Mouse (Mus musculus) left cerebral cortex, adult 11 months (tissue): Measurements from ENCODE around the gene Tax1bp3.

Experiments
- DNase-seq: peaks from one replicate; pipeline ENCODE4 v3.0.0; 2022; ENCODE audit warnings: low spot score

The Tax1bp3 gene

DNA sequence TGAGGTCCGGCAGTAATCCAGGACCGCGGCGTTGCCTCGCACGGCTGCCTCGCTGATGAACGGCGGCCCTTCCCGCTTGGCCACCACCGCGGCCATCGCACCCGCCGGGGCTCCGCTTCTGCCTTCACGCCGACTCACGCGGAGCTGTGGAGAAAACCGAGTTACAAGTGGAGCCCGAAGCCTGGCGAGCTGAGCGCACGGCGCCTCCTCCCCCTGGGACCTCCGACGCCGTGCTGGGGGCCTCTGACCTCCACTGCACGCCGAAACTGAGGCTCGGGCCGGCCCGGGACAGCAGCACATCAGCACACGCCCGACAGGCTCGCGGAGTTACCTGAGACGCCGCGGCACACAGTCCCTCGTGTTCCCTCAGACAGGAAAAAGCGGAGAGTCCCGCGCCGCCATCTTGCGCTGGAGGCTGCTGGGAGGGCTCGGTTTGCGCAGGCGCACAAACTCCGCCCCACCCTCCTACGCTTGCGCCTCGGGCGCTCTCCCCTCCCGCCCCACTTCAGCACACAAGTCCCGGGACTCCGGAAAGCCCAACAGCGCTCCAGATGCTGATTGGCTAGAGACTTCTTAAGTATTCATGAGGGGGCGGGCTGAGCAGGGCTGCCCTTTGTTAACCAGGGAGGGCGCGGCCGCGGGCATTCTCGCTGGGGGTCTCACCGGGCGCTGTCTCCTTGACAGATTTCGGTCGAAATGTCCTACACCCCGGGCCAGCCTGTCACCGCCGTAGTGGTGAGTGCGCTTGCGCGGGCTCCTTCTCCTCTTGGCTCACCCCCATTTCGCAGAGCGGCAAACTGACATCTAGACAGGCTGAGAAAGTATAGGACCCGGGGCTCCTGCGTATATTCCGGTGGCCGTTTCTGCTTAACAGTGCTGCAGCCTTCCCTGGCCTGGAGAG, at the start of gene Tax1bp3, which contains the start of gene Emc6:
Gene Tax1bp3 (plus strand): TSS at position 476 of the 901 bp plus-strand sequence.
Gene Emc6 (minus strand): TSS at position 430 of the 901 bp plus-strand sequence.
- DNase-seq, result peak; percentile 93

- no peak for DNase-seq
These were observed 45.9 kb upstream of the Tax1bp3 start for GRCm38 (mm10) chr11:73131020-73131419.

DNA sequence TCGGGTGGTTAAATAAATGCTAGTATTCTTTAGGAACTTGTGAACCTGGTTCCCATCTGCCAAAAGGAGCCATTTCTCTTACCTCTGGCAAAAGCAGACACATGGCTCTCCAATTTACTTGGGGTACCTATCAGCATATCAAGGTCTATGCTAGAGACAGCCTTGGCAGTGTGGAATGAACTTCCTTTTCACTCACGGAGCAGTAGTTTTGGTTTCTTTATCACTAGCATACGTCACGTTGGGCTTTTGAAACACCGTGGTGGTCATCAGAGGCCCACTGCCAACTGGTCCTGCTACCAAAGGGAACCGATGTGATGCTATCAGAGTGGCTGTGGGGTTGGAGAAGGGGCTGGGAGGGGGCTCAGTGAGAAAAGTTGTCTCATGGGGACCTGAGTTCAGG, 43.9 kb upstream of the Tax1bp3 start:
- DNase-seq, result no peak

- DNase-seq, result no peak
These were observed 42.7 kb upstream of the Tax1bp3 start for GRCm38 (mm10) chr11:73134222-73134621.

DNA sequence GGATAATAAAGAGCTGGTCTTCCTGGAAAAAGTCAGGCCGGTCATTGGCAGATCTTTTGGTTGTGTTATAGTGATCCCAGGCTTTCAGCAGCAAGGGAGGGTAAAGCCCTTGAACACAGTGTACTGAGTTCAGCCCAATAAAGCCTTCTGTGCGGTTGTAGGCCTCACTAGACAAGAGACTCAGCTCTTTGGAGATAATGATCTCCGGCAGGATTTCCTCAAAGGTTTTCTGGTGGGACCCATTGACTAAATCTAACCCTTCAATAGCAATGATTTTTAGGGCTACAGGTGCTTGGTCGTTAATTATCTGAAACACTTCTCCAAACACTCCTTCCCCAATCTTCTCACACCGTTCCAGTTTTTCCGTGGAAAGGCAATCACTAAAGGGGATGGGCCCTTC, 40.3 kb upstream of the Tax1bp3 start:
- DNase-seq, result no peak

DNA sequence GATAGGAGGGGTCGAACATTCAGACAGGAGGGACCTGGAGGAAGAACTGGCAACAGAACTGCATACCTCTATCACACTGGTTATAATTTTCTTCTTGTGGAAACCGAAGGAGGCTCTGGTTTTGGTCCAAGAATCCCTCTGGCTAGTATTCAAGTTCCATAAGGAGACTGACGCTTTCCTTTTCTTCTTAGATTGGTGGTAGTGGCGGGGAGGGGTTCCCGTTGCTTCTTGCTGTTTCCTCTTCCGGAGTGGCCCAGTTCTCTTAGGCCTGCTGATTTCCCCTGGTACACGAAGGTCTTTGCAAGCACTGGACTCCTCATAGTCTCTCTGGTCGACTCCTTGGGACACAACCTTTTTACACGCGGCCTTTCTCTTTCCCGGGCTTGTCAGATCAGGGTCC, 39.8 kb upstream of the Tax1bp3 start:
- no peak for DNase-seq

- DNase-seq, result peak; percentile 75
These were observed 39.0 kb upstream of the Tax1bp3 start, which contains the start of gene Haspin for GRCm38 (mm10) chr11:73137591-73138501. Haspin (minus strand) TSS chr11:73138294.

DNA sequence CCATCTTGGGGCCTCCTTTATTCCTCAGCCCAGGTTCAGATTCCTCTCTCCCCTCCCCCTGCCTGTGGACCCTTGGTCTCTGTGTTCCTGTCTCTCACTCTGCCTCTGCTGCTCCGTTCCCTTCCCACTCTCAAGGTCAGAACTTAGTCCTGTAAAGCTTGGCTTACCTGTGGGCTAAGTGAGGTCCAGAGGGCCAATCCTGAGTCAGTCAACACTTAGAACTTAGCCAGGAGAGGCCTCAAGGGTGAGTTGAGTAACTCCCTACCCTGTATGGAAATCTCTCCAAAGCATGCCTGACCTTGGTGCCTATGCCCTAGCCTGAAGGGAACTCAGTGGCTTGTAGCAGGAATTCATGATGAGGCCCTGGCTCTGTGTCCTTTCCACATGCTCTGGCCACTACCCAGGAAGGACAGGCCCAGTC, 32.6 kb upstream of the Tax1bp3 start:
- no peak for DNase-seq

DNA sequence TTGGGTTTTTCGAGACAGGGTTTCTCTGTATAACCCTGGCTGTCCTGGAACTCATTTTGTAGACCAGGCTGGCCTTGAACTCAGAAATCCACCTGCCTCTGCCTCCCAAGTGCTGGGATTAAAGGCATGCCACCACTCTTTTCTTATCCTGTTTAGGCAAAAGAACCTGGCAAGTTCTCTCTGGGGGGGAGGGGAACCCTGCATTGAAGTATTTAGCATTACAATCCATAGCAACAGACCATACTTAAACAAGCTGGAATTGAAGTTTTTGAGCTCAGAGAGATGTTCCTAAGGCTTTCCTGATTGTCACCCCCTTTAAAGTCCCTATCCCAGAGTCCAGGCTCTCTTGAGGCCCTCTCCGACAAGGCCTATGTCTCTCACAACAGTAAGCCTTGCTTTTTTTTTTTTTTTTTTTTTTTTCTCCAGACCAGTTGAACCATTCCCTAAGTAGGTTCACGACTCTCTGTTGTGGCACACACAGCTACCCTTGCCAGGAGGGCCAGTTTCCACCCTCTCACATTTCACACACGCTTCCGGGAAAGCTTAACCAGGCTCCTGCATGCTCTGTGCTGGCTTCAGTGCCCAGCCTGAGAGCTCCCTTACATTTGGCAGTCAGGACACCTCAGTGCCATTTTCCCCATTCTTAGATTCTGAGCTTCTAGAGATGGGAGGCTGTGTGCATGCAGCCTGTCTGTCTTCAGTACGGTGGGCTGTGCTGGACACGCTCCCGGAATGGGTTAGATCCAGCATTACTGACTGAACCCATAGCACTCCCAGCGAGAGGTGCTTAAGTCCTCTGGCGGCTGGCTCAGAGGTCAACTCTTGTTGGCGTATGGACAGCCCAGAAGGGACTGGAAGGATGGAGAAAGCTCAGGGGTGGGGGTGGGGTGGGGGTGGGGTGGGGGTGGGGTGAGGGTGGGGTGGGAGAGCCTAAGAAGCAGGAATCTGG, 30.6 kb upstream of the Tax1bp3 start:
- DNase-seq, result no peak

GRCm38 (mm10) chr11:73146975-73147365, 29.9 kb upstream of the Tax1bp3 start:
- DNase-seq, result no peak

GRCm38 (mm10) chr11:73148209-73148608, 28.7 kb upstream of the Tax1bp3 start:
- DNase-seq, result no peak

GRCm38 (mm10) chr11:73155071-73155470, 21.8 kb upstream of the Tax1bp3 start:
- no peak for DNase-seq

DNA sequence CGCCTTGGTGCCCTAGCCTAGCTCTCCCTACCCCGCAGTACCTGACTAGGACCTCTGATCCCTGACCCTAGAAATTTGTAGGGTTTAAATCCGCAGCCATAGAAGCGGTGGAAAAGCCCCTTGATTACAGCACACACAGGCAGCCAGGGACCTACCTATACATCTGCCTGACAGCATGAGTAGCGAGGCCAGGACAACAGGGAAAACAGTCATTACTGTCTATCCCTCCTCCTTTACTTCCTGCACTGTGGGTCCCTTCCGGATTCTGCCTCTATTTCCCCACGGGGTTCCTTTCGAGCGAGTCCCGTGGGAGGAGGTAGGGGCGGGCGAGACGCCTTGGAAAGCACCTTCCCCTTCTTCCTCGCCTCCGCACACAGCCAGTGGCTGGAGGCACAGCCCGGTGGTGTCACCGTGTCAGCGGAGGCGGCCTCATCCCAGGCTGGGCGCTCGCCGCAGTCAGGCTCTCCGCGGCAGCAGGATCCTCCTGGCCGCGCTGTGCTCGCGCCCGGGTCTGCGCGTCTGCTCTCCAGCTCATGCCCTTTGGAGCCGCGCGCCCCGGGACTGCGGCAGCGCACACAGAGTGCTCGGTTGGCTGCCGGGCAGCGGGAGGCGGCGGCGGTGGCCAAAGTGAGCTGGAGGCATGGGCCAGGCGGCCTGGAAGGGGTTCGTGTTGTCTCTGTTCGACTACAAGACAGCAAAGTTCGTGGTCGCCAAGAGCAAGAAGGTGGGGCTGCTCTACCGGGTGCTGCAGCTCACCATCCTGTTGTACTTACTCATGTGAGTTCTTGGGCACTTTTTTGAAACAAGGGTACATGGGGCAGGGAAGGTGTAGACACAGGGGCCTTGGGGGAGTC, 16.7 kb upstream of the Tax1bp3 start, which contains the start of gene P2rx5:
Gene P2rx5 (plus strand): TSS at position 465 of the 854 bp plus-strand sequence.
- no peak for DNase-seq

DNA sequence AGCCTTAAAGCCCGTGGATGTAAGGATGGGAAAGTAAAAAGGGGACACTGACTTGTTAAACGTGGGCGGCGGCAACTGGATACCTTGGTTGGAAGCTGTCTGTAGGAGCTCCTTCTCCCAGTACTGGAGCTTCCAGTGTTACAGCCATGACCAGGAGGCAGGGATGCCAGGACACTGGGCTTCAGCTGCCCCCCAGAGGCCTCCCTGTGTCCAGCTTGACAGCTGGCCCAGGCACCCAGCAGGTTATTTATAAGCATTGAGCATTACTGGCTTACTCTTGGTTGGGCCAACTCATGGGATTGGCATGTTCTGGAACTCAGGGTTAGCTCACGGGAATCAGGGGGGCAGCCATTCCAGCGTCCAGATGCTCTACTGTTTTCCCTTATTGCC, 16.1 kb upstream of the Tax1bp3 start:
- no peak for DNase-seq

- DNase-seq, result no peak
These were observed 15.3 kb upstream of the Tax1bp3 start for GRCm38 (mm10) chr11:73161616-73162015.

DNA sequence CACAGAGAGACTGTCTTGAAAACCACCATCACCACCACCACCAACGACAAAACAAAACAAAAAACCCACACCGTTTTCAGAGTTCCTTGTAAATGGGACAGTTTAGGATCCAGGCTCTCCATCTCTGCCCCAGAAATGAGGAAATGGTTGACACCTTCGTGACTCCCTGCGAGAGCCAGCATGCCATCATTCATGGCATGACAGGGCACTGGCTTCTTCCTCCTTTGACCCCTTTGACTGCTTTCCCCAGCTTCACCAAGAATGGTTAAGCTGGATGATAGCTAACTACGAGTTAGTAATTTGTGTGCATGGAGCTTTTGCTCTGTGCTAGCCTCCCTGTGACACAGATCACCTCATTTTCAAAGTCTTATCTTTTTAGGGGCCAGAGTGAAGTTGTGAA, 14.6 kb upstream of the Tax1bp3 start:
- DNase-seq, result no peak

DNA sequence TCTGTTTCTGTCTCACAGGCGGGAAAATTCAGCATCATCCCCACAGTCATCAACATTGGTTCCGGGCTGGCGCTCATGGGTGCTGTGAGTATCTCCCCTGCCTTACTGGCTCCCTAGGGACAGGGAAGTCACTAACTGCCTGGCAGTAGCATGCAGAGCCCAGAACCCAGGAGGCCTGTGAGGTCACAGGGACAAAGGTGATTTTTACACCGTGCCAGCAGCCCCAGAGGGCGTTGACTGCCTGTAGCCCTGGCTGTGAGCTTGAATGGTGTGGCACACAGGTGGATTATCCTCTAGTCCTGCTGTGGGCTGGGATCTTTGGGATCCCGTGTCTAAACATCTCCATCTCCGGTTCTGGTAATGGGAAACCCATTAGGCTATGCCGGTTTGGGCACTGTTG, 8.8 kb upstream of the Tax1bp3 start:
- no peak for DNase-seq

DNA sequence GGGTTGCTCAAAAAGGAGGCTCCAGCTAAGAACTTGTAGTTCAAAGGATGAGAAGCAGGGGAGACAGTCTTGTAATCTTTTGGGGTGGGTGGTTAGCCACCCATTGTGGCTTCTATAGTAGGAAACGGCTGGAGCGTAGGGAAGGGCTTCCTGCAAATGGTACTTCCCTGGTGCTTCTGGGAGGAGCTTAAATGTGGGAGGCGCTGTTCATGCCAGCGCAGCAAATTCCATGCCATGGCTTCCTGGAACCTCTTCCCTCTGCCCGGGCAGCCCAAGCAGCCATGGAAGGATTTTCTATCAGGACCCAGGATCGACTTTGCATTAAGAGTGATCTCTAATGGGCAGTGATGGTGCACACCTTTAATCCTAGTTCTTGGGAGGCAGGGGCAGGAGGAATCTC, 8.3 kb upstream of the Tax1bp3 start:
- DNase-seq, result no peak

DNA sequence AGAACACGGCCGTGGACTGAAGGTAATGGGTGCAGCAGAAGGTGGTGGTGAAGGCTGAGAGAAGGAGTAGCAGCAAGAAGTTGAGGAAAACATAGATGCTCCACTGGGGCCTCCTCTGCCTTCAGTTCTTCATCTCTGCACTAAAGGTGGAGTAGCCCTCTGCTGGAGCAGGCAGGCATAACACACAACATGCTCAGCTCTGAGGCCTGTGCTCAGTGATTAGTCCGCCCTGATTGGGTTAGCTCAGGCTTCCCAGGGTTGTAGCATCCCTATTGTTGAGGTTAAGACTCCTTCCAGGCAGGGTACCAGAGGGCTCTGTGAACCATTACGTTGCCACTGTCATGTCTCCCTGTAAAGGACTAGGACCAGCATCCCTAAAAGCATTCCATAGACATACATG, 7.7 kb upstream of the Tax1bp3 start:
- no peak for DNase-seq

- no peak for DNase-seq
These were observed 4.7 kb upstream of the Tax1bp3 start for GRCm38 (mm10) chr11:73172186-73172585.
